Mouse (Mus musculus) neural tube, embryonic 12.5 days (tissue): ENCODE measurements at regions not wholly inside any gene's neighbourhood (a gene's known extent, or its start where the extent isn't known, plus 50 kb on each side); places are given as distances from the start of the nearest gene placed in this dataset.

Experiments
- ATAC-seq: fragments of 200-750 bp; cut with Nextera tagmentation; 2 replicates; pipeline ENCODE4 v1.8.0; 2017; ENCODE audit warnings: low read depth, mild to moderate bottlenecking, moderate TSS enrichment, moderate library complexity; ENCODE audit not compliant: low FRiP score
- H3K27ac ChIP-seq: fragments of 300-500 bp; sonication (generic); 2 replicates; pipeline ENCODE4 v1.5.1; 2016
- H3K27me3 ChIP-seq: fragments of 300-500 bp; sonication (generic); replicated peaks from 2 replicates; pipeline ENCODE4 v1.6.1; 2016; ENCODE audit warnings: mild to moderate bottlenecking
- H3K36me3 ChIP-seq: fragments of 300-500 bp; sonication (generic); 2 replicates; pipeline ENCODE4 v1.6.1; 2016; ENCODE audit warnings: mild to moderate bottlenecking
- H3K4me1 ChIP-seq: fragments of 300-500 bp; sonication (generic); 2 replicates; pipeline ENCODE4 v1.6.1; 2016
- H3K4me2 ChIP-seq: fragments of 300-500 bp; sonication (generic); replicated peaks from 2 replicates; pipeline ENCODE4 v1.6.1; 2016; ENCODE audit warnings: mild to moderate bottlenecking
- H3K4me3 ChIP-seq: fragments of 300-500 bp; sonication (generic); 2 replicates; pipeline ENCODE4 v1.5.1; 2016
- H3K9ac ChIP-seq: fragments of 300-500 bp; sonication (generic); 2 replicates; pipeline ENCODE4 v1.6.1; 2016; ENCODE audit warnings: mild to moderate bottlenecking
- H3K9me3 ChIP-seq: fragments of 300-500 bp; sonication (generic); 2 replicates; pipeline ENCODE4 v1.6.1; 2016; ENCODE audit warnings: mild to moderate bottlenecking
- WGBS: fragments of 180-500 bp; shearing (Covaris S2); methylation state at CpG from one replicate; pipeline ENCODE4 v1.1.7; 2016; 5-methylcytosine and 5-hydroxymethylcytosine counted together

DNA sequence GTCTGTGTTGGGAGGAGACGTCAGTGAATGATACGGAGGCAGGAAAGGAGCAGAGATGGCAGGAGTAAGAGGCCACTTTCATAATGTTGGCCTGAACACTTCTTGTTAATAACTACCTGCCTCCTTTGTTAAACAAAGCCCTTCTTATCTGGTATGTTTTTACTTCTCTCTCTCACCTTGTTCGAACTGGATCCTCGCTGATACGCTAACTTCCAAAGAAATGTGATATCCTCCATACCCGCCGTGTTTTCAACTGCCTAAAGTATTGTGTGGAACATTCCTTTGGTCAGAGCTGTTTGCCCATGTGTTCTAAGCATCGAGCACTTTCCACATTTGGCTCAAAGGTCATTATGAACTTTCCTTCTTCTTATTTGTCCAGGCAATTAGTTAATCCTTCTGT is 887.8 kb upstream of the Lrrc6 start:
- H3K9me3 ChIP-seq: no peaks in the 10 kb centered on the region
- H3K4me2 ChIP-seq: no peak overlapping the region
- H3K27me3 ChIP-seq: no peaks in the 10 kb centered on the region
- ATAC-seq: no peak
- no peak overlapping the region for H3K27ac ChIP-seq
- H3K4me3 ChIP-seq: no peak overlapping the region
- no peaks in the 10 kb centered on the region for H3K4me1 ChIP-seq
- no peak overlapping the region for H3K9ac ChIP-seq
- WGBS: 76% methylated on average over 8 of the region's 8 CpGs
- no peaks in the 10 kb centered on the region for H3K36me3 ChIP-seq

DNA sequence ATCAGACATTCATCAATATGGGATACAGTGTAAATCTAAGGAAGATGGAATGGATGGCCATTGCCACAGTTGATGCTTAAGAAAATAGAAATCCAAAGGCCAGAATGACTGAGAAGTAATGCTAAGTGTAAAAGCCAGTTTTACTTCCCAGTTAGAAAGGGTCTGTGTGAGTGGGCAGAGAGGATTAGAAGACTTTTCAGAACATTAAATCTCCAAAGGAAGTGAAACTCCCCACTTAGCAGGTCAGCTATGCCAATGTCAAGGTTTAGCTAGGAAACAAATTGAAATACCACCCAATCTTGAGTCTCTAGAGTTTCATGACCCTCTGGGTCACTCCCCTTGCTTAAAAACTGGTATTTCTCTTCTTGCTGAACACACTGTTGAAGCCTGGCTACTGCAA is 886.2 kb upstream of the Lrrc6 start:
- H3K36me3 ChIP-seq: no peaks in the 10 kb centered on the region
- no peaks in the 10 kb centered on the region for H3K4me1 ChIP-seq
- H3K27ac ChIP-seq: no peak overlapping the region
- H3K9ac ChIP-seq: no peak overlapping the region
- no peaks in the 10 kb centered on the region for H3K27me3 ChIP-seq
- H3K9me3 ChIP-seq: no peaks in the 10 kb centered on the region
- no peak overlapping the region for H3K4me2 ChIP-seq
- ATAC-seq: no peak
- no peak overlapping the region for H3K4me3 ChIP-seq

DNA sequence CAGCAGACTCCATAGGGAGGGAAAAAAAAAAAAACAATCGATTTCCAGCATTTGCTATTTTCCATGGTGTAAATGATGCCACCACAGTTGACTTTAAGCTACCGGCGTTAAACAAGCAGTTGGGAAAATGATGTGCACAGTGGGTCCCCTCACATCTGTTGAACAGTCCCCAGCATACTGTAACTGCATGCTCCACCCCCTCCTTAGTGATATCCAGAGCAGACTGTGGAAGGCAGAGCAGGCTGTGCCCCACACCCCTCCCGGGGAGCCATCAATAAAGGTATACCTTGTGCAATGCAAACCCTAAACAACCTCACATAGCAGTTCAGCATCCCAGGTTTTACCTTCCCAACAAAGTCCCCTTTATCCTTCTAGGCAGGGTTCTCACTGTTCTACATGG is 872.9 kb upstream of the Lrrc6 start:
- H3K9ac ChIP-seq: no peak overlapping the region
- no peaks in the 10 kb centered on the region for H3K9me3 ChIP-seq
- no peak overlapping the region for H3K4me2 ChIP-seq
- no peaks in the 10 kb centered on the region for H3K4me1 ChIP-seq
- no peak overlapping the region for H3K27ac ChIP-seq
- 80% methylated on average over 4 of the region's 4 CpGs for WGBS
- H3K36me3 ChIP-seq: no peaks in the 10 kb centered on the region
- no peak overlapping the region for H3K4me3 ChIP-seq
- no peaks in the 10 kb centered on the region for H3K27me3 ChIP-seq
- no peak for ATAC-seq

DNA sequence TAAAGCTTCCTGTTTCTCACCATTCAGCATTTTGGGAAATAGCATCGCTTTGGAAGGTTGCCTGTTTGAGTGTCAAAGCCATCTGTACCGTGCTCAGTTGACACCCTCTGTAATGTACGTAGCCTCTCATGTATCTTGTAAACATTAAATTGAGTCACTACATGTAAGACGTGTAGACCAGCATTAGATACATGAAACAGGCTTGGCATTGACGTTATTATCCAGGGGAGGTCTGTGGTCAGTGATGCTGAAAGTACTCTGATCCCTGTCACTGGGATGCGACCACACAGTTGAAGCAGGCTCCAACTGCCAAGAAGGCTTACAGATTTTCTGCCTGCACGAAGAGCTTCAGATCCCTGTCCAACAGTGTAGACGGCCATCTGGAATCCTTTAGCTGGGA is 872.3 kb upstream of the Lrrc6 start:
- H3K4me2 ChIP-seq: no peak overlapping the region
- no peak overlapping the region for H3K27ac ChIP-seq
- no peaks in the 10 kb centered on the region for H3K9me3 ChIP-seq
- no peak for ATAC-seq
- no peaks in the 10 kb centered on the region for H3K4me1 ChIP-seq
- no peaks in the 10 kb centered on the region for H3K27me3 ChIP-seq
- no peak overlapping the region for H3K4me3 ChIP-seq
- WGBS: 81% methylated on average over 8 of the region's 8 CpGs
- H3K36me3 ChIP-seq: no peaks in the 10 kb centered on the region
- no peak overlapping the region for H3K9ac ChIP-seq

DNA sequence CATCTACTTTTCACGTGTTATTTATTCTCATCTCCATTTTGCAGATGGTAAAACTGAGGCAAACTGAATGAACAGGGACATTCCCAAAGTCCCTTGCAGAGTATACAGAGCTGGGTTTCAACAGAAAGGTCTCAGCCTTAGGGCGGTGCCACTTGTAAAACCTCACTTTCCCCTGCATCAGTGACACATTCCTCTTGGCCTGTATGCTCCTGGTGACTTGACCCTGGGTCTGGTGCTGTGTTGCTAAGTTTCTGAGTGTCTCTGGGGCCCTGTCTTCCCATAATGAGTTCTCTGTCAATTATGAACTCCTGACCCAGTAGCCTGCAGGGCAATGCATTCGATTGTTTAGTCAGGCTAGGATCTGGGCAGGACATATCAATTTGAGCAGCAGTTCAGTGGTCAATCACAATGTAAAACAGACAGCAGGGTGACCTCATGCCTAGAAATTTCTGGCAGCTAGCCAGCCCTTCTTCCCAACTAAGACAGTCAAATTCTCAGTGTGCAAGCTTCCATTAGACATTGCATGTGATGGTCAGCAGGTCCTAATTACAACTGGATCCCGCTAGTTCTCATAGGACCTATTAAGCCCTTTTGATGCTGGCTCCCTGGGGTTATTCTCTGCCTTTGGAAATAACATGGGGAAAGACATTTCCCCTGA is 863.5 kb upstream of the Lrrc6 start:
- Histone ChIP-seq H3K27ac (no peak overlapping the region), H3K4me2 (no peak overlapping the region), H3K9ac (no peak overlapping the region), H3K36me3 (no peaks in the 10 kb centered on the region), H3K27me3 (no peaks in the 10 kb centered on the region), H3K9me3 (no peaks in the 10 kb centered on the region), H3K4me1 (no peaks in the 10 kb centered on the region), H3K4me3 (no peak overlapping the region)
- 59% methylated on average over 4 of the region's 4 CpGs for WGBS
- no peak for ATAC-seq

DNA sequence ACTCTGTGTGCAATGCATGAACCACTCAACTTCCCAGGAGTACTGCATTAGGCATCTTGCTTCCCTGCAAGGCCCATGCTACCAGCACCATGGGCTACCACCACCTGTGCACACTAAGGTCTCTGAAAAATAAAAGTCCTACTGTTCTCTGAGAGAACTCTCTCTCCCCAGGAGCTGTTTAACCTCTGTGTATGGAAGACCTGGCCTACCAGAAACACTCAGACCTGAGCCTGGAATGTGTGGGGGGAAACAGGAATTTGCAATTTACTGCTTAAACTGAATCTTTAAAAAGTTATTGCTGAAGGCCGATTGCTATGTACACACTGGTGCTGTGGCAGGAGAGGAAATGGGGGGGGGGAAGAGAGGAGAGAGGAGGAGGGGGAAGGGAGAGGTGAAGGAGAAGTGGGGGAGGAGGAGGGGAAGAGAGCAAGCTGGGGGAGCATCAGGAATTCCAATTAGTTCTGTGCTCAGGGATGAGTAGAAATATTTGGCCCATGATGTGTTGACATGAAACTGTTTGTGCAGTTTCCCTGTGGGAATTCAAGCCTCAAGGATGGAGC is 860.4 kb upstream of the Lrrc6 start:
- no peaks in the 10 kb centered on the region for H3K9me3 ChIP-seq
- no peaks in the 10 kb centered on the region for H3K27me3 ChIP-seq
- no peak overlapping the region for H3K4me2 ChIP-seq
- no peak for ATAC-seq
- no peak overlapping the region for H3K27ac ChIP-seq
- H3K9ac ChIP-seq: no peak overlapping the region
- H3K4me1 ChIP-seq: no peaks in the 10 kb centered on the region
- no peaks in the 10 kb centered on the region for H3K36me3 ChIP-seq
- 38% methylated on average over 1 of the region's 1 CpGs for WGBS
- no peak overlapping the region for H3K4me3 ChIP-seq

DNA sequence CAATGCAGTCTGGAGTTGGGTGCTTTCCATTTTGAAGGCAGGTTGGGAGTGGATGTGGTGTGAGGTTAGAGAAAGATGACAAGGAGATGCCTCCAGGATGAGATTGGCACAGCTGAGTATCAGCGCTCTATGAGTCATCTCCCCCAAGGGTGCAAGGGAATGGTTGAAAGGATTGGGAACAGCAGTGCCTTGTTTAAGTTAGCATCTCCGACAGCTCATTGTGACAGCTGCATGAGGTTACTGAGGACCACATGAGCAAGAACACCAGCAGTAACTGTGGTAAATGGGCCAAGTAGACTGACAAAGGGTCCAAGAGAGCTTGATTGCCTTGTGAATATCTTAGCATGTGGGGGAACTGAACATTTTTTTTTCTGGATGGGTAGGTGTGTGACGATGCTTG is 857.2 kb upstream of the Lrrc6 start:
- no peak for ATAC-seq
- Histone ChIP-seq H3K4me3 (no peak overlapping the region), H3K9me3 (no peaks in the 10 kb centered on the region), H3K9ac (no peak overlapping the region), H3K4me1 (no peaks in the 10 kb centered on the region), H3K27me3 (no peaks in the 10 kb centered on the region), H3K36me3 (no peaks in the 10 kb centered on the region), H3K4me2 (no peak overlapping the region), H3K27ac (no peak overlapping the region)
- WGBS: 96% methylated on average over 3 of the region's 3 CpGs

DNA sequence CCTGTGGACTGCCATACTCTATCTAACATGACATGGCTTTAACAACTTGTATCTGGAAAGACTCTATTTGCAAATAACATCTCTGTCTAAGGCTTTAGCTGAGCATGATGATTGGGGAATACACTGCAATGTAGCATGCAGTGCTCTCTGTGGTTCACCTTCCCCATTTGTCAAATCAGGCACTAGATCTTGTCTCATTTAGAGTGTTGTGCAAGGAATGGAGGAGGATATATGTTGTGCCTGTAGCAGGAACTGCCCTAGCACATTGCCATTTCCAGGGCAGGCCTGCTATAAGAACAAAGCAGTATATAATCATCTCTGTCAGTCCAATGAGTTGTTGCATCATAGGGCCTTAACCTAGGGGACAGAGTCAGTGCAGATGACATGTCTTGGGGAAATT is 854.6 kb upstream of the Lrrc6 start:
- no peak overlapping the region for H3K27ac ChIP-seq
- no peak for ATAC-seq
- no peaks in the 10 kb centered on the region for H3K36me3 ChIP-seq
- no peaks in the 10 kb centered on the region for H3K4me1 ChIP-seq
- H3K9me3 ChIP-seq: no peaks in the 10 kb centered on the region
- H3K27me3 ChIP-seq: no peaks in the 10 kb centered on the region
- H3K4me2 ChIP-seq: no peak overlapping the region
- H3K9ac ChIP-seq: no peak overlapping the region
- no peak overlapping the region for H3K4me3 ChIP-seq

DNA sequence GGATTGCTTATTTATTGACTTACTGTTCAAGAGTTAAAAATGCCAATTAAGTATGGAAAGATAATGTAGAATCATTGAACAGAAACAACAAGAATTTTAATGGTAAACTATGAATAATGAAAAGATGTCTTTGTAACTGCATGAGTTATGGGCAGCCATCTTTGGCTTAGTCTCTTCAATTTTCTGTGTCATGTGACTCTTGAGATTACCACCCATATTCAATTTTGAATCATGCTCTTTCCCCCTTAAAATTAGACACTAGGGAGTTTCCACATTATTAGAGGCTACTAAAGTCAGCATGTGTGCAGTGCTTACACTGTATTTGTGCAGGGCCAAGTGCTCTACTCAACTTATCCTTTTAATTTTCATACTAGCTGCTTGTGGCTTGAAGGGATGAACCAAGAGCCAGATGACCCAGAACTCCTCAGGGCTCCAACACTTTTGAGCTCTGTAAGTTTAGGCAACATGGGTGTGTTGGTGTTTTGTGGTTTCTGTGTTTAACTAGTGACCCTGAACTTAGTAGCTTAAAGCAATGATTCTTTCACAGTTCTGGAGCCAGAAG is 854.0 kb upstream of the Lrrc6 start:
- no peaks in the 10 kb centered on the region for H3K36me3 ChIP-seq
- no peaks in the 10 kb centered on the region for H3K9me3 ChIP-seq
- ATAC-seq: no peak
- H3K4me1 ChIP-seq: no peaks in the 10 kb centered on the region
- no peak overlapping the region for H3K9ac ChIP-seq
- no peak overlapping the region for H3K4me3 ChIP-seq
- no peak overlapping the region for H3K27ac ChIP-seq
- no peak overlapping the region for H3K4me2 ChIP-seq
- no peaks in the 10 kb centered on the region for H3K27me3 ChIP-seq

DNA sequence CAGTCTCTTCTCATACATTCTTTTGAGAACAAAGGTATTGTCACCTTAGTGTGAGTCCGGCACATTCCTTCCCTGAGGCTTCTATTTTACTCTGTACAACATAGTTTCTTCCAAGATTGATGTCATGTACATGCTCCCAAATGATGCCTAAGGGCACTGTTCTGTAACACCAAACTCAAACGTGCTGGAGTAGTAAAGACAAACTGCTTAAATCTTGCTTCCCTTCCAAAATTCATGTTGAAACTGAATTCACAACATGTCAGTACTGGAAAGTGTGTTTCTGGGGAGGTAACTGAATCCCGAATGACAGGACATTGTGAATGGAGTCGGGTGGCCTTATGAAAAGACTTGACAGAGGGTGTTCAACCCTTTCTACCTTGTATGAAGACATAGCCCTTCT is 848.8 kb upstream of the Lrrc6 start:
- H3K9ac ChIP-seq: no peak overlapping the region
- H3K27me3 ChIP-seq: no peaks in the 10 kb centered on the region
- 82% methylated on average over 4 of the region's 4 CpGs for WGBS
- no peaks in the 10 kb centered on the region for H3K36me3 ChIP-seq
- no peak overlapping the region for H3K4me3 ChIP-seq
- no peaks in the 10 kb centered on the region for H3K9me3 ChIP-seq
- H3K4me1 ChIP-seq: no peaks in the 10 kb centered on the region
- H3K27ac ChIP-seq: no peak overlapping the region
- no peak overlapping the region for H3K4me2 ChIP-seq
- ATAC-seq: no peak

DNA sequence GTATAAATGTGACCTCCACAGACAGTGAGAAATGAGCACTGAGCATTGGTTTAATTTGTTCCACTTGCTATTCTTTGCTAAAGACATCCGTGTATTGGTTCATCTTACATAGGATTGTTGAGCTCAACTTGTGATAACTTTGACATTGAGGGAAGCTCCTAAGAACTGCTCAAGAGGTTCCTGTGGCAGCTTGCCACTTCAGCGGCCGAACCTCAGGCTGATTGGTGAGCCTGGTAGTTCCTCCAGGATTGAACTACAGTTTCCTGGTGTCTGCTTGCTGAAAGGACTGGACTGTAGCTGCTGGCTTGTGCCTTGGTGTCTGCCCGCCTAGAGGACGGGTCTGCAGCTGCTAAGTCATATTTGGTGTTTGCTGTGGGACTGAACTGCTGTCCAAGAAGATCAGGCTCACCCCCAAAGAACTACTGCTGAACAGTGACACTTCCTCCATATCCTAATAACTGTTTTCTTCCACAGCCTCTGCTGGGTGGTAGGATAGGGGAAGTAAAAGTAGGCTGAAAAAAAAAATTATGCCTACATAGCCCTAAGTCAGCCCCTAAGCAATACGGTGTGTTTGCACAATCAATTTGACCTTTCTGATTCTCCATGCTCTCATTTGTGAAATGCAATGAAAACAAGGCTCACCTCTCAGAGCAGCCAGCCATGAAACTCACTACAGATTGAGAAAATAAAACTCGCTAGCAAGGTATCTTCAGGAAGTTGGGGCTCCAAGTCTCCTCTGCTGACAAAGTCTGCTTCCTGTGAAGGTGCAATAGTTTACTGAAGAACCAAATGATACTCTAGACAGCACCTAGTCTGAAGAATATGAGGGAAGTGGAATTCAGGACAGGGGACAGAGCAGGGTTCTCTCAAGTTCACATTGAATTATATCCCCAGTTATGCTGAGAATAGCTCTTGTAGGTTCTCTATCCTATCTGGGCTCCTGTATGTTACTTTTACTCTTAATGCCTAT is 844.8 kb upstream of the Lrrc6 start:
- H3K36me3 ChIP-seq: no peaks in the 10 kb centered on the region
- no peak overlapping the region for H3K9ac ChIP-seq
- ATAC-seq: no peak
- no peak overlapping the region for H3K4me2 ChIP-seq
- H3K27ac ChIP-seq: no peak overlapping the region
- H3K4me3 ChIP-seq: no peak overlapping the region
- H3K9me3 ChIP-seq: no peaks in the 10 kb centered on the region
- no peaks in the 10 kb centered on the region for H3K4me1 ChIP-seq
- WGBS: 79% methylated on average over 7 of the region's 7 CpGs
- H3K27me3 ChIP-seq: no peaks in the 10 kb centered on the region

DNA sequence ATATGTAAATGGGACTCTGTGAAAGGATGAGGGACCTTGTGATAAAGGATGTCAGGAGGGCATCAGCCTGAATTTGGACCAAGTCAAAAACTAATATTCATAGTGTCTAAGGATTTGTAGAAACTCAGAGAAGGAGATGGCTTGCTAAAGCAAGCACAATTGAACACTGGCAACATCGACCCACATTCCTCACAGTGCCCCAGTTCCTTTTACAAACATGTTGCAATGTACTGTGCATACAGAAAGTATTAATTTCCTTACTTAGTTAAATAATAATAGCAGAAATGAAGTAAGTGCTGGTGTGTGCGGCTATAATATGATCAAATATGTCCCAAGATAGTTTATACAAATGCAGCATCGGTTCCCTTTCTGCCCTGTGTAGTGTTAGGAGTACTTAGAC is 841.3 kb upstream of the Lrrc6 start:
- no peak overlapping the region for H3K27ac ChIP-seq
- no peak overlapping the region for H3K4me2 ChIP-seq
- H3K4me3 ChIP-seq: no peak overlapping the region
- no peak overlapping the region for H3K9ac ChIP-seq
- no peaks in the 10 kb centered on the region for H3K9me3 ChIP-seq
- no peaks in the 10 kb centered on the region for H3K36me3 ChIP-seq
- H3K27me3 ChIP-seq: no peaks in the 10 kb centered on the region
- no peaks in the 10 kb centered on the region for H3K4me1 ChIP-seq
- ATAC-seq: no peak
- 88% methylated on average over 3 of the region's 3 CpGs for WGBS
